8 mouse cellular contexts compared by ENCODE assay signal in genomic region chr4:153482459-153483338, GRCm38 (mm10). TPM values are rescaled to one million over a fixed set of nuclear protein-coding genes. Genes with fewer than 3 reads are reported as not detected.
DNase-seq lines count a peak whose midpoint lies in the region; ATAC-seq and TF ChIP-seq lines count a peak whose summit lies in the region.

Gene Ajap1 (minus strand): TSS chr4:153482811.

- H3K4me1 ChIP-seq in kidney, adult 2 months (ENCODE audit: control insufficient read depth, insufficient read depth, low read length): no peaks in the 10 kb centered on the region
- H3K4me1 ChIP-seq in limb, embryonic 12.5 days (replicated peaks): peaks cover 56% of the 10 kb centered on the region

- peak; percentile 52 for DNase-seq in kidney, postnatal 10 days
- DNase-seq in kidney, adult 2 months: no peak
- peak; percentile 78 for DNase-seq in brain, embryonic 14.5 days (ENCODE audit: low read depth)
- DNase-seq in frontal cortex, postnatal 36 days (ENCODE audit: low spot score in 2 of 2): peak; percentile 78 to 80
- peak; percentile 80 to 83 for DNase-seq in right cerebral cortex, postnatal 10 days (ENCODE audit: low spot score in 2 of 2)
- DNase-seq in ovary, adult 18-20 months (ENCODE audit: low spot score): no peak
- DNase-seq in lung, postnatal 25 days (ENCODE audit: low spot score): no peak

- no peaks in the 10 kb centered on the region for H3K36me3 ChIP-seq in kidney, adult 2 months (ENCODE audit: control insufficient read depth, insufficient read depth, low read length)
- no peaks in the 10 kb centered on the region for H3K36me3 ChIP-seq in limb, embryonic 12.5 days

- no peaks in the 10 kb centered on the region for H3K9me3 ChIP-seq in limb, embryonic 12.5 days

- no peak within 1 kb of the TSS for H3K27ac ChIP-seq in kidney, adult 2 months (ENCODE audit: insufficient read depth, low read depth, low read length)
- H3K27ac ChIP-seq in limb, embryonic 12.5 days: no peak within 1 kb of the TSS

- peak within 1 kb of the TSS; percentile 56 for H3K9ac ChIP-seq in limb, embryonic 12.5 days (replicated peaks)

- no peak for TF ChIP-seq POLR2A in kidney, adult 2 months (IDR thresholded peaks at IDR 0.05; ENCODE audit: low read depth, low read length)
- 0 out of 2 replicates have a peak, but pooled peaks have one; percentile 12 for TF ChIP-seq POLR2A in brain, embryonic 14.5 days (IDR thresholded peaks at IDR 0.05; ENCODE audit: borderline replicate concordance, extremely low read depth, insufficient read depth, insufficient read length, poor library complexity, severe bottlenecking)

- H3K4me2 ChIP-seq in limb, embryonic 12.5 days: peak within 1 kb of the TSS; percentile 91

- H3K4me3 ChIP-seq in kidney, adult 2 months (ENCODE audit: insufficient read depth, low read depth, low read length): no peak within 1 kb of the TSS
- peak within 1 kb of the TSS; percentile 48 for H3K4me3 ChIP-seq in limb, embryonic 12.5 days (replicated peaks)

- TF ChIP-seq CTCF in kidney, adult 2 months (conservative IDR thresholded peaks at IDR 0.05; ENCODE audit: insufficient read depth, insufficient read length, low read depth, low read length): no peak
- TF ChIP-seq CTCF in brain, embryonic 14.5 days (IDR thresholded peaks at IDR 0.05; ENCODE audit: borderline replicate concordance, extremely low read depth, insufficient read depth, insufficient read length): no peak

- H3K27me3 ChIP-seq in kidney, adult 2 months (replicated peaks; ENCODE audit: control insufficient read depth, insufficient read depth, low read length): no peaks in the 10 kb centered on the region; the same call in 1 of the 2 replicates
- H3K27me3 ChIP-seq in limb, embryonic 12.5 days: peaks cover 75% of the 10 kb centered on the region

- WGBS in kidney, adult 2 months: 2% methylated on average over 103 of the region's 114 CpGs
- WGBS in limb, embryonic 12.5 days: under 1% methylated on average over 88 of the region's 114 CpGs

- no peak for ATAC-seq in limb, embryonic 12.5 days (ENCODE audit: insufficient number of reproducible peaks, insufficient read depth, low FRiP score, low TSS enrichment, low read depth)

RNA-seq across cellular contexts. Expression of gene Ajap1, which starts in this region (rescaled TPM):
- 0.16 and 0.48 TPM in 2 replicates for polyA plus RNA-seq in kidney, adult 2 months (2012; rRNA removed)
- 9.1 and 19.9 TPM in 2 replicates for polyA plus RNA-seq in brain, embryonic 14.5 days (2012; rRNA removed)
- 0.61 and 0.77 TPM in 2 replicates for polyA plus RNA-seq in limb, embryonic 12.5 days (2016; fragmentation: Nextera tagmentation; extraction: Ambion mirVana)

Comparison
In these comparisons a context has a peak if more than half of its experiments do, and no peak if none do; other contexts are left out.
1. DNase-seq: peak in kidney, postnatal 10 days (single experiment), brain, embryonic 14.5 days (single experiment), frontal cortex, postnatal 36 days (2 of 2) and right cerebral cortex, postnatal 10 days (2 of 2); none in kidney, adult 2 months (single experiment), ovary, adult 18-20 months (single experiment) and lung, postnatal 25 days (single experiment).